Mouse (Mus musculus): ENCODE measurements around the gene C77080. TPM values are rescaled to one million over a fixed set of nuclear protein-coding genes. Genes with fewer than 3 reads are reported as not detected.
"Not testable (repeated sequence)": the region's sequence is repeated elsewhere in the genome, so short reads cannot be mapped to it uniquely, and the experiment has no call there.

C77080 gene
- total and polyA plus RNA-seq, 2 experiments from 2014 or later, result 0.78 to 7.8 TPM

DNA sequence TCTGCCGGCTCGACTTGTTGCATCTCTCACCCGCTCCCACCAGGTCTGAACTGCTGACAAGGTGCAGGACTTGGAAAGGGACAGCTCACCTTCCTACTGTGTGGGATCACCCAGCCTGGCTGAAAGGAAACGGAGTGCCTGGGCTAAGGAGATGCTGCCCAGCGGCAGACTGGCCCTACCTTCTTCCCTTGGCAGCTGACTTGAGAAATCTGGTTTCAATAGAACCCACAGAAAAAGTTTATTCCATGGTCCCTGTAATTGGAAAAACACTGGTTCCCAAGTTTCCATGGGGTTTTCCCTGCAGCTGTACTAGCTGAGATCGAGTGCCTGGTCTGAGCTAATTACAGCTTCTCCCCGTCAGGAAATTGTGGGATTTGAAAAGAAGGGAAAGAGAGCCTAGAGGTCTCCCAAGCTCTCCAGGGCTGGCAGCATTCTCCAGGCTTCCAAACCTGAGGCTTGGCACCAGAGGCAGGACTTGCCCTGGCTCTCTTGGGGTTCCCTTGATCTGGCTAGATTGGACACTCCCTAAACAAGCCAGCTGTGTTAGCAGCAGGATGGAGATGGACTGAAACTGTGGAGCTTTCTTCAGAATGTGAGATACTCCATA, 42.5 kb downstream of the C77080 start:
- DNase-seq (ENCODE audit: low spot score) (no peak), ATAC-seq (ENCODE audit: insufficient read depth, low read depth) (no peak)
- 0 out of 2 replicates have a peak, but pooled peaks cover 3% of the 10 kb centered on the region for H3K4me1 ChIP-seq (ENCODE audit: control insufficient read depth, insufficient read depth)
- peaks cover 66% of the 10 kb centered on the region for H3K36me3 ChIP-seq (replicated peaks; ENCODE audit: control insufficient read depth, insufficient read depth, low read length)
- peaks cover 19% of the 10 kb centered on the region for H3K27me3 ChIP-seq (ENCODE audit: control insufficient read depth, insufficient read depth, low read length)
- no peak overlapping the region for H3K4me3 ChIP-seq (ENCODE audit: low read depth, low read length)
- no peak overlapping the region for H3K9ac ChIP-seq (replicated peaks; ENCODE audit: low read depth, low read length)
- H3K27ac ChIP-seq (ENCODE audit: low read depth), result no peak overlapping the region
- H3K9me3 ChIP-seq (replicated peaks; ENCODE audit: control insufficient read depth, low read length), result no peaks in the 10 kb centered on the region
- WGBS, result 83% methylated on average over 7 of the region's 7 CpGs
- TF ChIP-seq EP300 (IDR thresholded peaks at IDR 0.05; ENCODE audit: low read depth), result no peak
- TF ChIP-seq CTCF (IDR thresholded peaks at IDR 0.05; ENCODE audit: low read depth), result no peak
- H3K4me2 ChIP-seq (ENCODE audit: low read depth, low read length), result no peak overlapping the region

DNA sequence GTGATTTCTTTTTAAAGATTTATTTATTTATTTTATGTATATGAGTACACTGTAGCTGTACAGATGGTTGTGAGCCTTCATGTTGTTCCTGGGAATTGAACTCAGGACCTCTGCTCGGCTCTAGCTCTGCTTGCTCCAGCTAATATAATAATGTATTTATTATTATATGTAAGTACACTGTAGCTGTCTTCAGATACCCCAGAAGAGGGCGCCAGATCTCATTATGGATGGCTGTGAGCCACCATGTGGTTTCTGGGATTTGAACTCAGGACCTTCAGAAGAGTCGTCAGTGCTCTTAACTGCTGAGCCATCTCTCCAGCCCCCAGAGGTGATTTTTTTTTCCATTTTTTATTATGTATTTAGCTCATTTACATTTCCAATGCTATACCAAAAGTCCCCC, 48.7 kb downstream of the C77080 start:
- H3K27ac ChIP-seq (ENCODE audit: low read depth); H3K4me3 ChIP-seq (ENCODE audit: low read depth, low read length); H3K9ac ChIP-seq (replicated peaks; ENCODE audit: low read depth, low read length); ATAC-seq (ENCODE audit: insufficient read depth, low read depth); H3K27me3 ChIP-seq (ENCODE audit: control insufficient read depth, insufficient read depth, low read length); H3K4me2 ChIP-seq (ENCODE audit: low read depth, low read length); H3K9me3 ChIP-seq (replicated peaks; ENCODE audit: control insufficient read depth, low read length); DNase-seq (ENCODE audit: low spot score); H3K4me1 ChIP-seq (ENCODE audit: control insufficient read depth, insufficient read depth): not testable (repeated sequence)
- peaks cover 83% of the 10 kb centered on the region for H3K36me3 ChIP-seq (replicated peaks; ENCODE audit: control insufficient read depth, insufficient read depth, low read length)
- WGBS, result 70% methylated on average over 3 of the region's 3 CpGs
- peak; percentile 36 for TF ChIP-seq CTCF (IDR thresholded peaks at IDR 0.05; ENCODE audit: low read depth)

DNA sequence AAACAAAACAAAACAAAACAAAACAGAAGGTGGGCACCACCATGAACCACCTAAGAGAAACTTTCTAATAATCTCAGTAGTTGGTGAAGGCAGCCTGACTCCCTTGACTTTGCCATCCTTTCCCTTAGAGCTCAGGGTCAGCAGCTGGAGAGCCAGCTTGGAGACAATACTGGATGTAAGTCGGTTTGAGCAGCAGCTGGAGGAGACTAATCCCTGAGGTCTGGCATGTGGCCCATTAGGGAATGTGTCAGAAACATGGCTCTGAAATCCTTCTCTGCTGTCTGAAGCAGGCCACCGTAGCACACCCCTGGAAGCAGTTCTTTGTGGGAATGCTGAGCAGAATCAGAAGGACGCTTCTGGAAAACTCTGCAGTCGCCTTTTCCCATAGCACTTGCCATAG, 49.7 kb downstream of the C77080 start:
- H3K36me3 ChIP-seq (replicated peaks; ENCODE audit: control insufficient read depth, insufficient read depth, low read length), result peaks cover 83% of the 10 kb centered on the region
- no peaks in the 10 kb centered on the region for H3K4me1 ChIP-seq (ENCODE audit: control insufficient read depth, insufficient read depth)
- ATAC-seq (ENCODE audit: insufficient read depth, low read depth) (no peak), DNase-seq (ENCODE audit: low spot score) (no peak)
- H3K27ac ChIP-seq (ENCODE audit: low read depth), result no peak overlapping the region
- no peak overlapping the region for H3K9ac ChIP-seq (replicated peaks; ENCODE audit: low read depth, low read length)
- no peak overlapping the region for H3K4me3 ChIP-seq (ENCODE audit: low read depth, low read length)
- no peak overlapping the region for H3K4me2 ChIP-seq (ENCODE audit: low read depth, low read length)
- TF ChIP-seq EP300 (IDR thresholded peaks at IDR 0.05; ENCODE audit: low read depth) (no peak), CTCF (IDR thresholded peaks at IDR 0.05; ENCODE audit: low read depth) (no peak)
- H3K9me3 ChIP-seq (replicated peaks; ENCODE audit: control insufficient read depth, low read length), result no peaks in the 10 kb centered on the region
- H3K27me3 ChIP-seq (ENCODE audit: control insufficient read depth, insufficient read depth, low read length), result no peaks in the 10 kb centered on the region
- 58% methylated on average over 4 of the region's 4 CpGs for WGBS

DNA sequence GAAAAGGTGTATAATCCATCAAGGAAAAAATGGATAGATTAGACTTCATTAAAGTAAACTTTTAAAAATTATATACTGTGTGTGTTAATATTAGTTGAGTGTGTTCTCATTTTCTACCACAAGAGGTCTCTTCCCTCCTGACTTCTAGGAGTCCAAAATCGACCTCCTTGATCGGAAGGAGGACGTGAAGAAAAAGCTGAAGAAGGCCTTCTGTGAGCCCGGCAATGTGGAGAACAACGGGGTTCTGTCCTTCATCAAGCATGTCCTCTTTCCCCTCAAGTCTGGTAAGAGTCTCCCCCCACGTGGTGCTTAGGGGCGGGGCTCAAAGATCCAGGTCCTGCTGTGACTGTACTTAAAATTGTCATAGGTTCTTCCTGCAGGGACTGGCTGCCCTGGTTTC, 51.7 kb downstream of the C77080 start:
- H3K27ac ChIP-seq (ENCODE audit: low read depth), result no peak overlapping the region
- H3K4me2 ChIP-seq (ENCODE audit: low read depth, low read length), result no peak overlapping the region
- no peaks in the 10 kb centered on the region for H3K27me3 ChIP-seq (ENCODE audit: control insufficient read depth, insufficient read depth, low read length)
- H3K4me1 ChIP-seq (ENCODE audit: control insufficient read depth, insufficient read depth), result no peaks in the 10 kb centered on the region
- TF ChIP-seq CTCF (IDR thresholded peaks at IDR 0.05; ENCODE audit: low read depth), result peak; percentile 54
- no peak for TF ChIP-seq EP300 (IDR thresholded peaks at IDR 0.05; ENCODE audit: low read depth)
- 68% methylated on average over 7 of the region's 7 CpGs for WGBS
- peaks cover 80% of the 10 kb centered on the region for H3K36me3 ChIP-seq (replicated peaks; ENCODE audit: control insufficient read depth, insufficient read depth, low read length)
- H3K4me3 ChIP-seq (ENCODE audit: low read depth, low read length), result no peak overlapping the region
- H3K9ac ChIP-seq (replicated peaks; ENCODE audit: low read depth, low read length), result no peak overlapping the region
- ATAC-seq (ENCODE audit: insufficient read depth, low read depth) (no peak), DNase-seq (ENCODE audit: low spot score) (no peak)
- H3K9me3 ChIP-seq (replicated peaks; ENCODE audit: control insufficient read depth, low read length), result no peaks in the 10 kb centered on the region

DNA sequence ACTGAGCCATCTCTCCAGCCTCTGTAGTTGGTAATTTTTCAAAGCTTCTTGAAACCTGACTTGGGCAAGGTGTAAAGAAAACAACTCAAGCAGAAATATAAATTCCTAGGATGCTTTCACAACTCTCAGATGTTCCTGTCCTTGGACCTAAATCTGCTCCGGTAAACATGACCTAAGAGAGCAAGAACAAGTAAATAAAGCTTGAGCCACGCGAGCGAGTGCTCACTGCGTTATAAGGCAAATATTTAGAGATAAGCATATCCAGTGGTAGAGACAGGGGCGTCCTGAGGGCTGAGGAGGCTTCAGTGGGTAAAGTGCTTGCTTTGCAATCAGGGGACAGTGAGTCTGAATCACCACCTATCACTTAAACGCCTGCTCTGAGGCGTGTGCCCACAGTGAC, 54.4 kb downstream of the C77080 start:
- no peak for ATAC-seq (ENCODE audit: insufficient read depth, low read depth)
- no peak for TF ChIP-seq EP300 (IDR thresholded peaks at IDR 0.05; ENCODE audit: low read depth)
- no peak for TF ChIP-seq CTCF (IDR thresholded peaks at IDR 0.05; ENCODE audit: low read depth)
- Histone ChIP-seq H3K27ac (ENCODE audit: low read depth) (no peak overlapping the region), H3K27me3 (ENCODE audit: control insufficient read depth, insufficient read depth, low read length) (no peaks in the 10 kb centered on the region), H3K4me3 (ENCODE audit: low read depth, low read length) (no peak overlapping the region), H3K36me3 (replicated peaks; ENCODE audit: control insufficient read depth, insufficient read depth, low read length) (peaks cover 77% of the 10 kb centered on the region), H3K4me2 (ENCODE audit: low read depth, low read length) (no peak overlapping the region), H3K4me1 (ENCODE audit: control insufficient read depth, insufficient read depth) (no peaks in the 10 kb centered on the region), H3K9me3 (replicated peaks; ENCODE audit: control insufficient read depth, low read length) (no peaks in the 10 kb centered on the region), H3K9ac (replicated peaks; ENCODE audit: low read depth, low read length) (no peak overlapping the region)
- no peak for DNase-seq (ENCODE audit: low spot score)
- 82% methylated on average over 8 of the region's 8 CpGs for WGBS

DNA sequence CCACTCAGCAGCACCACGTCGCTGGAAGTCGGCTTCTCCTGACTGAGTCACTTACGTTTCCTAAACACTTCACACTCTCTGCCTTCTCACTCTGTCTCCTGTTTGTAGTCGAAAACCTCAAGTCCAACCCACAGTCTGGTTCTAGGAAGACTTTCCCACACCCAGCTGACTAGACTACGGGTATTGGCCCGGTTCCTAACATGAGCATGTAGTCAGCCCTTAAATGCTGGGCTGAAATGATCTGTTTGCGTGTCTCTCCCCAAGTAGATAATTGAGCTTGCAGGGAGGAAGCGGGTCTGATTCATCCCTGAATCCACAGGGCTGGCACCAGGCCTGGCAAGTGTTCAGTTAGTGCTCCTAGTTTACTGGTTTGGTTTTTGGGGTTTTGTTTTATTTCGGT, 56.5 kb downstream of the C77080 start:
- Histone ChIP-seq H3K9ac (replicated peaks; ENCODE audit: low read depth, low read length) (no peak overlapping the region), H3K4me1 (ENCODE audit: control insufficient read depth, insufficient read depth) (no peaks in the 10 kb centered on the region), H3K27ac (ENCODE audit: low read depth) (no peak overlapping the region), H3K27me3 (ENCODE audit: control insufficient read depth, insufficient read depth, low read length) (no peaks in the 10 kb centered on the region), H3K4me3 (ENCODE audit: low read depth, low read length) (no peak overlapping the region), H3K4me2 (ENCODE audit: low read depth, low read length) (no peak overlapping the region), H3K36me3 (replicated peaks; ENCODE audit: control insufficient read depth, insufficient read depth, low read length) (peaks cover 77% of the 10 kb centered on the region), H3K9me3 (replicated peaks; ENCODE audit: control insufficient read depth, low read length) (no peaks in the 10 kb centered on the region)
- DNase-seq (ENCODE audit: low spot score) (no peak), ATAC-seq (ENCODE audit: insufficient read depth, low read depth) (no peak)
- whole genome bisulfite sequencing, result 92% methylated on average over 10 of the region's 10 CpGs
- TF ChIP-seq CTCF (IDR thresholded peaks at IDR 0.05; ENCODE audit: low read depth) (no peak), EP300 (IDR thresholded peaks at IDR 0.05; ENCODE audit: low read depth) (no peak)
